Mouse (Mus musculus): ENCODE measurements around the gene Sugt1. TPM values are rescaled to one million over a fixed set of nuclear protein-coding genes. Genes with fewer than 3 reads are reported as not detected.

Sugt1 gene
- polyA plus RNA-seq, 1 experiment, result 49.9 TPM

DNA sequence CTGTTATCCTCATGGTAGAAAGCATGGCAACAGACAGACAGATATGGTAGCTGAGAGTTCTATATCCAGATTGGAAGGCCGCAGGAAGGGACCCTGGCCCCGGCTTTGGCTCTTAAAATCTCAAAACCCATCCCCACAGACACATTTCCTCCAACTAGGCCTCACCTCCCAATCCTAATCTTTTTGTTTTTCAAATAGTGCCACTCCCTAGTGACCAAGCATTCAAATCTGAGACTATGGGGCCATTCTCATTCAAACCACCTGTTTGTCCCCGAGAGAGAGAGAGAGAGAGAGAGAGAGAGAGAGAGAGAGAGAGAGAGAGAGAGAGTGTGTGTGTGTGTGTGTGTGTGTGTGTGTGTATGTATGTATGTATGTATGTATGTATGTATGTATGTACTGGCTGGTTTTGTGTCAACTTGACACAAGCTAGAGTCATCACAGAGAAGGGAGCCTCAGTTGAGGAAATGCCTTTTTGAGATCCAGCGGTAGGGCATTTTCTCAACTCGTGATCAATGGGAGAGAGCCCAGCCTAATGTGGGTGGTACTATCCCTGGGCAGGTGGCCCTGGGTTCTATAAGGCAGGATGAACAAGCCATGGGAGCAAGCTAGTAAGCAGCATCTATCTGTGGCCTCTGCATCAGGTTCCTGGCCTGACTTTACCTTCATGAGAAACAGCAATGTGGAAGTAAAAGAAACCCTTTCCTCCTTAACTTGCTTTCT lies 3.8 kb upstream of the Sugt1 start:
- no peak for DNase-seq (ENCODE audit: low read depth)
- TF ChIP-seq CTCF (IDR thresholded peaks at IDR 0.05; ENCODE audit: borderline replicate concordance, extremely low read depth, insufficient read depth, insufficient read length) (no peak), POLR2A (IDR thresholded peaks at IDR 0.05; ENCODE audit: borderline replicate concordance, extremely low read depth, insufficient read depth, insufficient read length, poor library complexity, severe bottlenecking) (no peak)

DNA sequence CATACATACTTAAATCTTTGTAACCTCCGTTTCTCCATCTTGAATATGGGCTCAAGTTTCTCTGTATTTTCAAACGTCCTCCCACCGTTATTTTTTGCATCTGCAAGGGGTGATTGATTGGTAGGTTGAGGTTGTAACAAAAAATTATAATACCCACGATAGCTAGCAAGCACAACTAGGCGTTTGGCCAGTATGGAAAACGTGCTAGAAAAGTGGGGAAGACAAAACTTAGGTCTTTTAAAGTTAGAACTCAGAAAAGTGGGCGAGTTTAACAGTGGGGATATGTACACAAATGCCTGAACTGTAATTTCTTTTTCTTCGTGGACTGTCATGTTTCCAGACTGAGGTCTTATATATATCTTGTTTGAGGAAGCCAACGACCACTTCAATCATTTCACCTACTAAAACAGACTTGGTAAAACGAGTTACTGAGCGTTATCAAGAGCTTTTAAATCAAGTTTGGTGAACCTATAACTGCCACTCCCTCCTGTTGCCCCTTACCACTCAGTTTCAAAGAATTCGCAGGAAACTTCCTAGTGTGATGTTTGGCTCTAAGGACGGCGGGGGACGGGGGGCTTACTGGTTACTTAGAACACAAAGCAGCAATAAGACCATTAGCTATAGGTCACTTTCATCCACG lies 872 bp upstream of the Sugt1 start:
- no peak for DNase-seq (ENCODE audit: low read depth)
- TF ChIP-seq CTCF (IDR thresholded peaks at IDR 0.05; ENCODE audit: borderline replicate concordance, extremely low read depth, insufficient read depth, insufficient read length), result no peak
- no peak for TF ChIP-seq POLR2A (IDR thresholded peaks at IDR 0.05; ENCODE audit: borderline replicate concordance, extremely low read depth, insufficient read depth, insufficient read length, poor library complexity, severe bottlenecking)

DNA sequence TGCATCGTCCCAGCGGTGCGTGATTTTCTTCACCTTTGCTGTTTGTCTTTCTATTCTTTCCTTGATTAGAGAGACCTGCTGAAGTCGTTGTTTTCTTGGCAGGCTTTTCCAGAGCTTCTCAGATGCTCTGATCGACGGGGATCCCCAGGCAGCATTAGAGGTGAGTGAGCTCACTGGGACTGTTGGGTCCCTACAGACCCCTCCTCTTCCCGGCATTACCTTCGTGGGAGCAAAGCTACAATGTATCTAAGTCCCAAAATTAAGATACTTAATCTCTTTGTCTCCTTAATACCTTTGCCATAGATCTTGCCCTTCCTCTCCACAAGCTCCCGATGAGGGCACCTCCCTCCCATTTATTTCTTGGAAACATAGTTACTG lies 350 bp downstream of the Sugt1 start:
- TF ChIP-seq CTCF (IDR thresholded peaks at IDR 0.05; ENCODE audit: borderline replicate concordance, extremely low read depth, insufficient read depth, insufficient read length), result no peak
- TF ChIP-seq POLR2A (IDR thresholded peaks at IDR 0.05; ENCODE audit: borderline replicate concordance, extremely low read depth, insufficient read depth, insufficient read length, poor library complexity, severe bottlenecking), result no peak
- DNase-seq (ENCODE audit: low read depth), result no peak

DNA sequence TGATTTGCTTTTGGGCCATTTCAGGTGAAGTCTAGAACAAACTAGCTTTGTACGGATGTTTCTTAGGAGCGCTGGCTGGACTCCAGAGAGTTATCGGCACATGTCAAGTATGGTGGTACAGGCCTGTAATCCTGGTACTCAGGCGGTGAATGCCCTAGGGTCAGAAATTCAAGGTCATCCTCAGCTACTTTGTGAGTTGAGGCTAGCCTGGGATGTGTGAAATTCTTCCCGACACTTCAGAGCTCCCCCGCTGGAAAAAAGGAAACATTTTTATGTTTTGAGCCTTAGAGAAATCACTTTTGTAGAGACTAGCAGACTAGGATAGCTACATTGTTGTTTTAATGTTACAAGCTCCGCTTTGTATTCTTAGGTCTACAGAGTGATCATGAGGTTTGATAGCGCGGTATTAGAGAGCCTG lies 1.1 kb downstream of the Sugt1 start:
- TF ChIP-seq CTCF (IDR thresholded peaks at IDR 0.05; ENCODE audit: borderline replicate concordance, extremely low read depth, insufficient read depth, insufficient read length), result no peak
- no peak for TF ChIP-seq POLR2A (IDR thresholded peaks at IDR 0.05; ENCODE audit: borderline replicate concordance, extremely low read depth, insufficient read depth, insufficient read length, poor library complexity, severe bottlenecking)
- DNase-seq (ENCODE audit: low read depth), result peak; percentile 9

DNA sequence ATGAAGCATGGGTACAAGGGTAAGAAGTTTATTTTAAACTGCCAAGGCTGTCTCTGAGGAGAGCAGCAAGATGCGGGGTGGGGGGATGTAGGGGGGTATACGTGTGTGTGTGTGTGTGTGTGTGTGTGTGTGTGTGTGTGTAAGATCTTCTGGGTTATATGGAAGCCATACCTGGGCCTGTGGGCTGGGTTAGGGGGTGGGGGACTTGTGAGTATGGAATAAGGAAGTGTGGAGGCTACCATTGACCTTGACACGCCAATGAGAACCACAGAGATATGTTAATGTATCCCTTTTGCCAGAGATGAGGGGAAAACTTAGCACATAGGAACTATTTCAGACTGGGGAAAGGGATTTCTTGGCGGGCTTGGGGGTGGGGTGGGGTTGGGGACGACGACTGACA lies 1.9 kb downstream of the Sugt1 start:
- no peak for DNase-seq (ENCODE audit: low read depth)
- TF ChIP-seq POLR2A (IDR thresholded peaks at IDR 0.05; ENCODE audit: borderline replicate concordance, extremely low read depth, insufficient read depth, insufficient read length, poor library complexity, severe bottlenecking) (no peak), CTCF (IDR thresholded peaks at IDR 0.05; ENCODE audit: borderline replicate concordance, extremely low read depth, insufficient read depth, insufficient read length) (no peak)

DNA sequence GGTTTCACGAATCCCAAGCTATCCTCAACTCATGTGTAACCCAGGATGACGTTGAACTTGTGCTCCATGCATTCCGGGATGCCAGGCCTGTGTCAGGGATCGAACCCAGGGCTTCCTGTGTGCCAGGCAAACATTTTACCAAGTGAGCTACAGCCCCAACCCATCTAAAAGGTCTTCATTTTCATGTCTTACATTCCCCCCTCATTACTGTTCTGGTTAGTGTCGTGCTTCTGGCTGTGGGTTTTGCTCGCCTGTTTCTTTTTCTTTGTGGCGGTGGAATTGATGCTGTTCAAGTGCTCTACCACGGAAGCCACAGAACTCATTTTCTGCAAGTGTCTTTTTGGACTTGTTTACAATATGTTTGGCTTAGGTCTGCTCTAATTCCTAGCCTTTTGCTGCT lies 3.4 kb downstream of the Sugt1 start:
- TF ChIP-seq CTCF (IDR thresholded peaks at IDR 0.05; ENCODE audit: borderline replicate concordance, extremely low read depth, insufficient read depth, insufficient read length), result no peak
- TF ChIP-seq POLR2A (IDR thresholded peaks at IDR 0.05; ENCODE audit: borderline replicate concordance, extremely low read depth, insufficient read depth, insufficient read length, poor library complexity, severe bottlenecking), result no peak
- DNase-seq (ENCODE audit: low read depth), result no peak

DNA sequence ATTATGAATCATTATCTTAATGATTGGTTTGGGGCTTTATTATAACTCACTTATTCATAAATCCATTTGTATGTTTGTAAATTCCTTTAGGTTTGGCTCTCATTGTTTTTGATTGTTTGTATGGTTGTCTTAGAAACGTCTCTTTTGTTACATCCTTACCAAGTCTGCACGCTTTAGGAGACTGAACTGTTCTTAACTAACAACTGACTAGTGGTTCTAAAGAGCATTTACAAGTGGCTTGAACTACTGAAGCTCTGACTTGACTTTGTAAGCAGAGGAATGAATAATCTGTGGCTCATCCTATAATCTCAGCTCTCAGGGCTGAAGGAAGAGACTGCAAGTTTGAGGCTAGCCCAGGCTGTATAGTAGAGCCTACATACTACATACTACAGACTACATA lies 4.1 kb downstream of the Sugt1 start:
- TF ChIP-seq CTCF (IDR thresholded peaks at IDR 0.05; ENCODE audit: borderline replicate concordance, extremely low read depth, insufficient read depth, insufficient read length) (no peak), POLR2A (IDR thresholded peaks at IDR 0.05; ENCODE audit: borderline replicate concordance, extremely low read depth, insufficient read depth, insufficient read length, poor library complexity, severe bottlenecking) (no peak)
- DNase-seq (ENCODE audit: low read depth), result no peak

DNA sequence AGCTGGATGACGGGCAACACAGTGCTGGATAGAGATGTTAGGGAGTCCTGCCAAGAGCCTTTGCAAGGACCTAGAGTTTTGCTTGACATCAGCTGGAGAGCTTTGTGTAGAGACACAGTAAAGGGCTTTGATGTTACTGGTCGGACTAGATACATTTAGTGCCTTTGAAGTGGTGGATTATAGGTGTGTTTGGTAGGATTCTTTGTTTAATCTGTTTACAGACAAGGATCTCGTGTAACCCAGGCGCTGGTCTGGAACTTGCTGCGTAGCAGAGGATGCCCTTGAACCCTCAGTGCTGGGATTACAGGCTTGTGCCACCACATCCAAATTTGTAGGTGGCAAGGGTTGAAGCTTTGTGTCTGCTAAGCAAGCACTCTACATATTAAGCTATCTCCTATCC lies 6.6 kb downstream of the Sugt1 start:
- DNase-seq (ENCODE audit: low read depth), result no peak
- no peak for TF ChIP-seq POLR2A (IDR thresholded peaks at IDR 0.05; ENCODE audit: borderline replicate concordance, extremely low read depth, insufficient read depth, insufficient read length, poor library complexity, severe bottlenecking)
- TF ChIP-seq CTCF (IDR thresholded peaks at IDR 0.05; ENCODE audit: borderline replicate concordance, extremely low read depth, insufficient read depth, insufficient read length), result no peak

DNA sequence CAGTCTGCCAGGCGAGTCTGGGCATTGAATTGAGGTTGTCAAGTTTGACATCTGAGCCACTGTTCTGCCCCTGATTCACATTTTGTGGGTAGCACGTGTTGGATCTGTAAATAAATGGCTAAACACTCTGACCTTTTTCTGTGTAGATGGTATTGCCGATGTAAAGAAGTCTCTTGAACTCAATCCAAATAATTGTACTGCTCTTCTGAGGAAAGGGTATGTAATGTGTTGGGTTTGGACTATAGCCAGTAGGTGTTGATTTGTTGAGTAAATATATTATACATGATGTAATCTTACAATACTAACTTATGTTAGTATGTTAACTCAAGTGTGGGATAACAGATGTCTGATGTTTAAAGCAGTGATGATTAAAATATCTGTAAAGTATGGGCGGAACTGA lies 9.1 kb downstream of the Sugt1 start:
- no peak for TF ChIP-seq CTCF (IDR thresholded peaks at IDR 0.05; ENCODE audit: borderline replicate concordance, extremely low read depth, insufficient read depth, insufficient read length)
- DNase-seq (ENCODE audit: low read depth), result no peak

DNA sequence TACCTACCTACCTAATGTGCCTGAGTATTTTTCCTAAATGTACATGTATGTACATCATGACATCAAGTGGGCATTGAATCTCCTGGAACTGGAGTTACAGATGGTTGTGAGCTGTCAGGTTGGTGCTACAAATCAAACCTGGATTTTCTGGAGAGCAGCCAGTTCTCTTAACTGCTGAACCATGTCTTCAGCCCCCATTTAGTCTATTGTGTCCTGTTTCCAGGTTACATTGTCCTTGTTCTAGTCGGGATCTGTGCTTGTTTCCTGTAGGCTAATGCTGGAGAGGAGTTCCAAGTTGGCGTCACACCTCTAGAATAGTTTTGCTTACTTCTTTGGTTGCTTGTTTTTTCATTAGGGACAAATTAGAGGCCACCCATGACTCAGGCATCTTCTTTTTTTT lies 18.4 kb downstream of the Sugt1 start:
- DNase-seq (ENCODE audit: low read depth), result no peak
- TF ChIP-seq POLR2A (IDR thresholded peaks at IDR 0.05; ENCODE audit: borderline replicate concordance, extremely low read depth, insufficient read depth, insufficient read length, poor library complexity, severe bottlenecking), result no peak
- no peak for TF ChIP-seq CTCF (IDR thresholded peaks at IDR 0.05; ENCODE audit: borderline replicate concordance, extremely low read depth, insufficient read depth, insufficient read length)

DNA sequence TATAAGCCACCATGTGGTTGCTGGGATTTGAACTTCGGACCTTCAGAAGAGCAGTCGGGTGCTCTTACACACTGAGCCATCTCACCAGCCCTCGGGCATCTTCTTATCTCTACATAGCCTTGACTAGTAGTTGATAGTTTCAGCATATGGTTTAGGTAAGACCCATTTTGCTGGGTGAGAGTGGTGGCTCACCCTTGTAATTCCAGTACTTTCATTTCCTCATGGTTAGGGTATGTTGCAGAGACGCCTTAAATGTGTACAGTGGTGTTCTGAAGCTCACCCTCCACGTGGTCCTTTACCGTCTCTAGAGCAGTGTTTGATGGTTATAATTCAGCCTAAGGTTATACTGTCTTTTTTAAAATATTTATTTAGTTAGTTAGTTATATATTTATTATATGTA lies 18.9 kb downstream of the Sugt1 start:
- DNase-seq (ENCODE audit: low read depth), result no peak
- no peak for TF ChIP-seq CTCF (IDR thresholded peaks at IDR 0.05; ENCODE audit: borderline replicate concordance, extremely low read depth, insufficient read depth, insufficient read length)
- no peak for TF ChIP-seq POLR2A (IDR thresholded peaks at IDR 0.05; ENCODE audit: borderline replicate concordance, extremely low read depth, insufficient read depth, insufficient read length, poor library complexity, severe bottlenecking)

DNA sequence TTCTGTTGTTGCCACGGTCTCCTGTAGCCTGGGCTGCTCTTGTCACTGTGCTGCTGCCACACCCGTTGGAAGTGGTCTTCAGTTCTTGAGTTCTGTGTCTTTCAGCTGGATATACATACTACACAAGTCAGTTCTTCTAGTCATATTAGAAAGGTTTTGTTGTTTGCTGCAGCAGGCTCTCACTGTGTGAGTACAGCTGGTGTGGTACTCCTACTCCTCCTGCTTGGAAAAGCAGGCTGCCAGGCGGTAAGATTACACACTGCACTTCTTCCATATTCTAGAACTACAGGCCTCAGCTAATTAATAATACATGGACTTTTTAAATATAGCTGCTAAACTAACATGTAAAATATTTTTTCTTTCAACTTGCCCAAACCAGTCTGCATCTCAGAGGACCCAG lies 19.4 kb downstream of the Sugt1 start:
- DNase-seq (ENCODE audit: low read depth), result no peak
- TF ChIP-seq POLR2A (IDR thresholded peaks at IDR 0.05; ENCODE audit: borderline replicate concordance, extremely low read depth, insufficient read depth, insufficient read length, poor library complexity, severe bottlenecking) (no peak), CTCF (IDR thresholded peaks at IDR 0.05; ENCODE audit: borderline replicate concordance, extremely low read depth, insufficient read depth, insufficient read length) (no peak)
